Mouse (Mus musculus) liver, adult 2 months (tissue): ENCODE results near the gene Tmbim4. TPM values are rescaled to one million over a fixed set of nuclear protein-coding genes. Genes with fewer than 3 reads are reported as not detected.

Experiments
- DNase-seq: peaks from one replicate; pipeline ENCODE4 v3.0.0-alpha.2; 2011; ENCODE audit warnings: low read depth, low spot score; ENCODE audit errors: extremely low read depth
- H3K27ac ChIP-seq: fragments of 200-500 bp; replicated peaks from 2 replicates; pipeline ENCODE4 v1.5.1; 2012; ENCODE audit warnings: low read depth, mild to moderate bottlenecking, control low read depth, inconsistent platforms, low read length; ENCODE audit not compliant: insufficient read depth
- H3K27me3 ChIP-seq: fragments of 200-500 bp; 2 replicates; pipeline ENCODE4 v1.6.1; 2012; ENCODE audit warnings: mild to moderate bottlenecking, moderate library complexity, low read length, inconsistent platforms; ENCODE audit not compliant: control insufficient read depth, insufficient read depth
- H3K36me3 ChIP-seq: fragments of 200-500 bp; 2 replicates; pipeline ENCODE4 v1.6.1; 2012; ENCODE audit warnings: low read length, inconsistent platforms; ENCODE audit not compliant: control insufficient read depth, insufficient read depth
- H3K4me1 ChIP-seq: fragments of 200-500 bp; 2 replicates; pipeline ENCODE4 v1.6.1; 2011; ENCODE audit warnings: low read length; ENCODE audit not compliant: control insufficient read depth, insufficient read depth
- H3K4me3 ChIP-seq: fragments of 200-500 bp; 2 replicates; pipeline ENCODE4 v1.5.1; 2011; ENCODE audit warnings: low read depth, mild to moderate bottlenecking, control low read depth, low read length, moderate library complexity; ENCODE audit not compliant: insufficient read depth
- H3K79me2 ChIP-seq: fragments of 200-500 bp; 2 replicates; pipeline ENCODE4 v1.6.1; 2012; ENCODE audit warnings: inconsistent platforms, mild to moderate bottlenecking, low read length, moderate library complexity; ENCODE audit not compliant: control insufficient read depth, insufficient read depth
- H3K9ac ChIP-seq: fragments of 200-500 bp; 2 replicates; pipeline ENCODE4 v1.6.1; 2012; ENCODE audit warnings: low read depth, mild to moderate bottlenecking, control low read depth, inconsistent platforms, low read length
- CTCF ChIP-seq: fragments of 200-500 bp; IDR thresholded peaks from 2 replicates; pipeline ENCODE4 v1.5.1; 2011; ENCODE audit warnings: low read depth, low read length, control low read depth
- POLR2A ChIP-seq: fragments of 200-500 bp; IDR thresholded peaks from 2 replicates; pipeline ENCODE4 v1.6.1; 2011; ENCODE audit warnings: low read length, control low read depth; ENCODE audit not compliant: insufficient read depth; ENCODE audit errors: extremely low read depth
- WGBS: fragments of 180-500 bp; shearing (Covaris S2); methylation state at CpG from one replicate; pipeline ENCODE4 v1.1.7; 2018; 5-methylcytosine and 5-hydroxymethylcytosine counted together
- polyA plus RNA-seq: library from polyadenylated mRNA; depleted of rRNA; stranded (reverse); fragments of >200 nt; gene quantifications from 2 replicates; pipeline ENCODE4 v1.2.3, GENCODE M21; 2012
- total RNA-seq: library from RNA; depleted of rRNA; stranded (reverse); fragments of >200 nt; gene quantifications from 2 replicates; pipeline ENCODE4 v1.2.3, GENCODE M21; 2014

Gene Tmbim4
- total and polyA plus RNA-seq, 2 experiments = 97.6 to 346 TPM

- WGBS = 63% methylated on average over 19 of the region's 19 CpGs
- no peaks in the 10 kb centered on the region for H3K79me2 ChIP-seq
- DNase-seq = peak; percentile 50
- no peak overlapping the region for H3K27ac ChIP-seq
- H3K4me3 ChIP-seq = no peak overlapping the region
- no peak overlapping the region for H3K9ac ChIP-seq
- no peak for TF ChIP-seq POLR2A
- H3K27me3 ChIP-seq = no peaks in the 10 kb centered on the region
- no peaks in the 10 kb centered on the region for H3K4me1 ChIP-seq
- H3K36me3 ChIP-seq = no peaks in the 10 kb centered on the region
Measured at GRCm38 (mm10) chr10:120164931-120165792, 36.2 kb upstream of the Tmbim4 start.

- Histone ChIP-seq H3K4me1 (no peaks in the 10 kb centered on the region), H3K9ac (no peak overlapping the region), H3K27me3 (no peaks in the 10 kb centered on the region), H3K79me2 (no peaks in the 10 kb centered on the region), H3K27ac (no peak overlapping the region), H3K36me3 (no peaks in the 10 kb centered on the region), H3K4me3 (no peak overlapping the region)
- TF ChIP-seq POLR2A (no peak), CTCF (no peak)
- no peak for DNase-seq
- WGBS = 88% methylated on average over 17 of the region's 17 CpGs
Measured at GRCm38 (mm10) chr10:120165793-120166503, 35.4 kb upstream of the Tmbim4 start.

- TF ChIP-seq CTCF (no peak), POLR2A (no peak)
- Histone ChIP-seq H3K36me3 (no peaks in the 10 kb centered on the region), H3K27ac (no peak overlapping the region), H3K4me1 (no peaks in the 10 kb centered on the region), H3K27me3 (no peaks in the 10 kb centered on the region), H3K4me3 (no peak overlapping the region), H3K79me2 (no peaks in the 10 kb centered on the region), H3K9ac (no peak overlapping the region)
- DNase-seq = no peak
- WGBS = 65% methylated on average over 1 of the region's 1 CpGs
Measured at GRCm38 (mm10) chr10:120168070-120168469, 33.3 kb upstream of the Tmbim4 start.

GRCm38 (mm10) chr10:120169064-120169463 lies 32.3 kb upstream of the Tmbim4 start:
- H3K79me2 ChIP-seq = no peaks in the 10 kb centered on the region
- H3K27ac ChIP-seq = no peak overlapping the region
- WGBS = 52% methylated on average over 10 of the region's 10 CpGs

GRCm38 (mm10) chr10:120169841-120170240 lies 31.5 kb upstream of the Tmbim4 start:
- no peak overlapping the region for H3K27ac ChIP-seq
- no peaks in the 10 kb centered on the region for H3K36me3 ChIP-seq
- H3K4me3 ChIP-seq = no peak overlapping the region
- no peaks in the 10 kb centered on the region for H3K4me1 ChIP-seq
- WGBS = 87% methylated on average over 5 of the region's 5 CpGs
- H3K79me2 ChIP-seq = no peaks in the 10 kb centered on the region
- DNase-seq = no peak
- TF ChIP-seq CTCF (no peak), POLR2A (no peak)
- H3K27me3 ChIP-seq = no peaks in the 10 kb centered on the region
- H3K9ac ChIP-seq = no peak overlapping the region

More at GRCm38 (mm10) chr10:120169064-120169463, 32.3 kb upstream of the Tmbim4 start:
- no peaks in the 10 kb centered on the region for H3K4me1 ChIP-seq
- H3K36me3 ChIP-seq = no peaks in the 10 kb centered on the region
- DNase-seq = no peak
- H3K9ac ChIP-seq = no peak overlapping the region
- no peak overlapping the region for H3K4me3 ChIP-seq
- H3K27me3 ChIP-seq = no peaks in the 10 kb centered on the region
- TF ChIP-seq CTCF (no peak), POLR2A (no peak)
